Mouse (Mus musculus) hindbrain, embryonic 14.5 days (tissue): ENCODE data around the gene Abhd15. TPM values are rescaled to one million over a fixed set of nuclear protein-coding genes. Genes with fewer than 3 reads are reported as not detected.
A peak's percentile ranks its signal among the peaks of the same experiment; 100 is the strongest.

Source experiments
- ATAC-seq: fragments of 200-750 bp; cut with Nextera tagmentation; 2 replicates; pipeline ENCODE4 v1.8.0; 2017; ENCODE audit warnings: moderate number of reproducible peaks, mild to moderate bottlenecking, moderate TSS enrichment, moderate library complexity; ENCODE audit not compliant: low FRiP score
- DNase-seq: peaks from one replicate; pipeline ENCODE4 v3.0.0-alpha.2; 2015; ENCODE audit warnings: low spot score
- H3K27ac ChIP-seq: fragments of 300-500 bp; sonication (generic); 2 replicates; pipeline ENCODE4 v1.5.1; 2014; ENCODE audit warnings: mild to moderate bottlenecking, moderate library complexity
- H3K27me3 ChIP-seq: fragments of 300-500 bp; sonication (generic); 2 replicates; pipeline ENCODE4 v1.6.1; 2014; ENCODE audit warnings: mild to moderate bottlenecking, low read length, mixed read lengths; ENCODE audit not compliant: control insufficient read depth, insufficient read depth
- H3K36me3 ChIP-seq: fragments of 300-500 bp; sonication (generic); replicated peaks from 2 replicates; pipeline ENCODE4 v1.6.1; 2014; ENCODE audit not compliant: control insufficient read depth, insufficient read depth
- H3K4me1 ChIP-seq: fragments of 300-500 bp; sonication (generic); replicated peaks from 2 replicates; pipeline ENCODE4 v1.6.1; 2014; ENCODE audit warnings: antibody characterized with exemption, low read length, mixed read lengths; ENCODE audit not compliant: control insufficient read depth, insufficient read depth
- H3K4me2 ChIP-seq: fragments of 300-500 bp; sonication (generic); replicated peaks from 2 replicates; pipeline ENCODE4 v1.6.1; 2014; ENCODE audit warnings: mild to moderate bottlenecking, moderate library complexity
- H3K4me3 ChIP-seq: fragments of 300-500 bp; sonication (generic); replicated peaks from 2 replicates; pipeline ENCODE4 v1.5.1; 2014; ENCODE audit warnings: mild to moderate bottlenecking, low read length
- H3K9ac ChIP-seq: fragments of 300-500 bp; sonication (generic); 2 replicates; pipeline ENCODE4 v1.6.1; 2014
- H3K9me3 ChIP-seq: fragments of 300-500 bp; sonication (generic); 2 replicates; pipeline ENCODE4 v1.6.1; 2016; ENCODE audit warnings: low read length; ENCODE audit not compliant: control insufficient read depth
- WGBS: fragments of 180-500 bp; shearing (Covaris S2); extraction: QIAGEN DNeasy Blood & Tissue Kit; methylation state at CpG from one replicate; pipeline ENCODE4 v1.1.7; 2014; 5-methylcytosine and 5-hydroxymethylcytosine counted together
- polyA plus RNA-seq: library from polyadenylated mRNA; unstranded; fragments of >200 nt; fragmentation: Nextera tagmentation; extraction: Ambion mirVana; gene quantifications from 2 replicates; pipeline ENCODE4 v1.2.1, GENCODE M21; 2014

Gene Abhd15
- polyA plus RNA-seq, 1 experiment from 2014 or later, result 2.7 TPM

DNA sequence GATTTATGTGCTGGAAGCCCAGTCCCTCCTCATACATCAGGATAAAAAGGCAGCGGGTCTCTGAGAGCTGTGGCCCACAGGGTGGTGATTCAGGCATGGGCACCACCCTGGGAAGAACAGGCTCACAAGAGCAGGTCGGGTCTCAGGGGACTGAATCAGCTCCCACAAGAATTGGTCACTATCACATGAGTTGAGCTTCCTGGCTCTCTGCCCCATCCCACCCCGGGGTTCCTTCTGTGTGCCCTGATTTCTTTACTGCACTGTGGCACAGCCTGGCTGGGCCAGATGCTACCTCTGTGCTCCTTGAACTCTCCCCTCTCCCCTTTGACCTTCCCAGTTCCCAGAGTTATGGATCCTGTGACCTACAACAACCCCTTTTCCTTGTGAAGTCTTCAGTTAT is 31.9 kb upstream of the Abhd15 start:
- H3K36me3 ChIP-seq, result no peaks in the 10 kb centered on the region

DNA sequence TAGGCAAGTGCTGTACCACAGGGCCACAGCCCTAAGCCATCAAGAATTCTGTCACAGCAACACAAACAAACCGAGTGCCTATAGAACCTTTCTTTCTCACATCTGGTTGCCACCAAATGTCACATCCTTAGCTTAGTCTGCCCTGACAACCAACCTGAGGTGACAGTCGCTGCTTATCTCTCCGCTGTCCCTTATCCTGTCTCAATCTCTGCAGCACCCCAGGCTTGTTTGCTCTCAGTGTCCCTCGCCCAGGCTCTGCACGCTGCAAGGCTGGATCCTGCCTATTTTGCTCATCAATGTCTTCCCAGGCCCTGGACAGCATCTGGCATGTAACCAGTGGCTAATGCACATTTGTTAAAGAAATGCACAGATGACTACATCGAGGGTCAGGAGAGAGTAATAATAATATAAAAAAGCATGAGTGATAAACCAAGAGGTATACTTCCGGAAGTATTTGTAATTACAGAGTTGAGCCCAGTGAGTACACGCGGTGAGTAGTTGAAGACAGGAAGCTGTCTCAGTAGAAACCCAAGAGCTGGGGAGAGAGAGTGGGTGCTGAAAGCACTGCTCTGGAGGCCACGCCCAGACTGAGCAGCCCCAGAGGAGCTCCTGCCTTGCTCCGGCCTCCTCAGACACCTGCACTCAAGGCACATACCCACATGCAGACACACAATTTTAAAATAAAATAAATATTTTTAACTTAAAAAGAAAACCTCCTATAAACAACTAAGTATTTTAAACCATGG is 31.2 kb upstream of the Abhd15 start:
- Histone ChIP-seq H3K9ac (no peak overlapping the region), H3K4me2 (no peak overlapping the region), H3K4me3 (no peak overlapping the region), H3K36me3 (no peaks in the 10 kb centered on the region), H3K27ac (no peak overlapping the region), H3K9me3 (no peaks in the 10 kb centered on the region), H3K4me1 (peaks cover 43% of the 10 kb centered on the region), H3K27me3 (no peaks in the 10 kb centered on the region)
- DNase-seq, result no peak
- 71% methylated on average over 11 of the region's 11 CpGs for WGBS
- no peak for ATAC-seq

More for the DNA sequence above, 31.9 kb upstream of the Abhd15 start:
- ATAC-seq (no peak), DNase-seq (no peak)
- no peak overlapping the region for H3K4me3 ChIP-seq
- no peaks in the 10 kb centered on the region for H3K27me3 ChIP-seq
- no peaks in the 10 kb centered on the region for H3K9me3 ChIP-seq
- 76% methylated on average over 3 of the region's 3 CpGs for WGBS
- H3K4me2 ChIP-seq, result no peak overlapping the region
- H3K4me1 ChIP-seq, result peaks cover 39% of the 10 kb centered on the region
- no peak overlapping the region for H3K27ac ChIP-seq
- H3K9ac ChIP-seq, result no peak overlapping the region

DNA sequence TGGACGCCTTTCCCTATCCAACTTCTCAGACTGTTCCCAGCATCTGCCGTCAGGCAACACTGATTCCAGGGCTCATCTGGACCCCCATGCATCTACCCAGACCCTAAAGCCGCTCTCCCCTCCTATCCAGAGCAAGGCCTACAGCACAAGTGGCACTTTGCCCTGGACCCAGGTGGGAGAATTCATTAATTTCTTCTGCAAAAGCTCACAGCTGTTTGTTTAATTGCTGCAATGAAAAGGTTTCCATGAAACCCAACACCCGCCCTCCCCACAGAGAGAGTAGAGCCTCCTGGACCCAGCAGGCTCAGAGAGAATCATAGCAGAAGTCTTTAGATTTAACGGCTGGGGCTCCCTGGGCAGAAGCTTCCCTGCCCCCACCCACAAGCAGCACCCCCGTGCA is 29.7 kb upstream of the Abhd15 start:
- ATAC-seq, result no peak
- H3K27ac ChIP-seq, result no peak overlapping the region; the same call in 1 of the 2 replicates
- 33% methylated on average over 6 of the region's 6 CpGs for whole genome bisulfite sequencing
- H3K9ac ChIP-seq, result no peak overlapping the region
- no peak for DNase-seq
- peaks cover 46% of the 10 kb centered on the region for H3K4me1 ChIP-seq
- H3K4me3 ChIP-seq, result no peak overlapping the region
- peak overlapping the region; percentile 88 for H3K4me2 ChIP-seq
- H3K36me3 ChIP-seq, result no peaks in the 10 kb centered on the region
- no peaks in the 10 kb centered on the region for H3K27me3 ChIP-seq
- no peaks in the 10 kb centered on the region for H3K9me3 ChIP-seq

DNA sequence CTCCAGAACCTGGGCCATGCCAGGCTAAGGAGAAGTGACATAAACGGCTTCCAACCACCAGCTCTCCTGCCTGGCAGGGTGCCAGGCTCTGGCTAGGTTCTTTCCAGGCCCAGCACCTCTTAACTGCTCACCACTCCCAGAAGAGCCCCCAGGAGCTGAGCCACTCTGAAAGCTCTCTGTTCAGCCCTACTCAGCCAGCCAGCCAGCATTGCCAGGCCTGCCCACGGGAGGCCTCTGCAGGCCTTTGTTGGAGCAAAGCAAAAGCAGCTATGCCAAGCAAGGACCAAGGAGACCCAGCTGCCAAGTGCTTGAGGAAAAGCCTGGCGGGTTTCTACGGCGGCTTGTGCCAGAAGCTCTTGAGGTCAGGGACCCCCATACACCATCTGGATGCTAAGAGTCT is 28.1 kb upstream of the Abhd15 start:
- DNase-seq, result no peak
- peak overlapping the region; percentile 88 for H3K4me2 ChIP-seq
- H3K36me3 ChIP-seq, result no peaks in the 10 kb centered on the region
- H3K9me3 ChIP-seq, result no peaks in the 10 kb centered on the region
- peak overlapping the region; percentile 69 for H3K27ac ChIP-seq
- H3K27me3 ChIP-seq, result no peaks in the 10 kb centered on the region
- peaks cover 62% of the 10 kb centered on the region for H3K4me1 ChIP-seq
- peak overlapping the region; percentile 99 for H3K9ac ChIP-seq
- ATAC-seq, result no peak; the same call in 1 of the 2 replicates
- WGBS, result 37% methylated on average over 5 of the region's 5 CpGs
- peak overlapping the region; percentile 96 for H3K4me3 ChIP-seq

DNA sequence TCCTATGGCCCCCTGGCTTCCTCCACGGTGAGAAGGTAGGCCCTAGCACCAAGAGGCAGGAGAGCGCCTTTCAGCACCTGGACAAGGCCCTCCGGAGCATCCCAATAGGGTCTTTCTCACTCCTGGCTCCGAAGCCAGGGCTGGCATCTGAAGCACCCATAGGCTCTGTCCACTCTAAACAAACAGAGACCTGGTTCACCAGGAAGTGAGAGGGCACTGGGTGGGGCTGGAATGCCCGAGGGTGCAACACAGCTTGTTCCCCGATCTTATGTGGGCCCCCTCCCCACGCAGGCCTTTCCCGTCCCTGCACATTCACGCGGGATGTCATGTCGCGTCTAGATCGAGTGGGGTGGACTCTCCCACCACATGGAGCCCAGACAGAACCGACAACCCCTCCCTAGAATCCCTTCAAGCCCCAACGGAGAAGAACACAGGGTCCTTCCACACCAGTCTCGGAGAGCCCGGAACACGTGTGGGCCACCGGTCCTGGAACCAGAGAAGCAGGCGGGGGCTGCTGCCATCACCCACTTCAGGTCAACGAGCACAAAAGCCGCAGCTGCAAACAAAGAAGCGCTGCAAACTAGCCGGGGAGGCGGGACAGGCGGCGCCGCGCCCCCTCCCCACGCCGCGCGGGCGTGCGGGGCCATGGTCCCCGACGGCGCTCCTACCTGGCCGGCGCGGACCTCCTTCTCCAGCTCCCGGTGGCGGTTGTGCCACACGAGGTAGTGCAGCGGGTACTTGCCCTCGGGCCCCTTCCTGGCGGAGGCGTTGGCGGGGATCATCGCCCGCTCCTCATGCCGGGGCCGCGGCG is 25.9 kb upstream of the Abhd15 start:
- WGBS, result 2% methylated on average over 47 of the region's 55 CpGs
- no peak for DNase-seq

DNA sequence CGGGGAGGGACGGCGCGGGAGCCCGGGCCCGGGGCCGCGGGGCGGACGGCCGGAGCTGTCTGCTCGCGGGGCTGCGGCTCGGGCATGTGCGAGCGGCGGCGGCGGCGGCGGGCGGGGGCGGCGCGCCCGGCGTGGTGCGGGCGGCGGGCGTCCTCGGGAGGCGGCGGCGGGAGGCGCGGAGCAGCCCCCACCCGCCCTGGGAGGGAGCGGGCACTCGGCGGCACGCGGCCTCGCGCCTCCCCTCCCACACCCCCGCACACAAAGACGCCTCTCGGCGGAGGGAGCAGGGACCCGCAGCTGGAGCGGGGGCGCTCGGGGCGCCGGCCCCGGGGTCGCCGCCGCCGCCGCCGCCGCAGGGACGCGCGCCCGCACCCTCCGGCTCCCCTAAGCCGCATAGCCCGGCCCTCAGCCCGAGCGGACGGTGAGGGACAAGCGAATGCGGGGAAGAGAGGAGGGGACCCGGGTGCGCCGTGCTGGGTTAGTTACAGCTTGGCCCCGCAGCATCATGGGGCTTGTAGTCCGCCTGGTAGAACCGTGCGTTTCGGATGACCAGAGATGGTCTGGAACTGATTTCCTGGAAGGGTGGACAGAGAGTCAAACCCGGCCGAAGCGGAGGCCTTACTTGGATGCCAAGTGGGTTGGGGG is 25.2 kb upstream of the Abhd15 start, which contains the start of gene Ankrd13b:
Gene Ankrd13b (minus strand): TSS at position 88 of the 645 bp plus-strand sequence.
- H3K4me3 ChIP-seq, result peak within 1 kb of the TSS; percentile 96
- under 1% methylated on average over 51 of the region's 87 CpGs for WGBS
- no peaks in the 10 kb centered on the region for H3K27me3 ChIP-seq
- peak within 1 kb of the TSS; percentile 92 for H3K27ac ChIP-seq
- H3K4me2 ChIP-seq, result peak within 1 kb of the TSS; percentile 88
- H3K9me3 ChIP-seq, result no peaks in the 10 kb centered on the region
- peak; percentile 82 for DNase-seq
- peak; percentile 49 for ATAC-seq
- H3K36me3 ChIP-seq, result no peaks in the 10 kb centered on the region
- H3K9ac ChIP-seq, result peak within 1 kb of the TSS; percentile 99
- peaks cover 73% of the 10 kb centered on the region for H3K4me1 ChIP-seq

More for the DNA sequence above, 25.9 kb upstream of the Abhd15 start:
- Histone ChIP-seq H3K9ac (peak overlapping the region; percentile 99), H3K4me2 (peak overlapping the region; percentile 88), H3K9me3 (no peaks in the 10 kb centered on the region), H3K36me3 (no peaks in the 10 kb centered on the region), H3K27me3 (no peaks in the 10 kb centered on the region), H3K4me1 (peaks cover 66% of the 10 kb centered on the region), H3K4me3 (peak overlapping the region; percentile 96), H3K27ac (peak overlapping the region; percentile 92)
- ATAC-seq, result no peak

DNA sequence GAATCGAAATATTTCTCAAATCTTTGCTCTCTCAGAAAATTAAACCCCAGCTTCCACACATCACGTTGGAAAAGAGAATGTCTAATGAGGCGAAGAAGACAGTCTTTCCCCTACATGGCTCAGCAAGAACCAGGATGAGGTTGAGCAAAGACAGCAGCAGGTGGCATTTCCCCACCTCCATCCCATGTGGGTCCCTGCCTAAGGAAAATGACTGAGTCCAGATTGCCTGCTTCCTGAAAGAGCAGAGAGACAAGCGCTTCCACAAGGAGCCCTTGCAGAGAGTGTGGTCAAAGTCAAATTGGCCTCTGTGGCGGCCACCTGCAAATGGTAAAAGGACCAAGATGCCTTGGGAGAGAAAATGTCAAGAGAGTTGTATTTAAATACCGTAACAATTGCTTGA is 24.5 kb upstream of the Abhd15 start:
- Histone ChIP-seq H3K4me2 (peak overlapping the region; percentile 88), H3K9me3 (no peaks in the 10 kb centered on the region), H3K4me3 (peak overlapping the region; percentile 96), H3K27ac (peak overlapping the region; percentile 92), H3K9ac (peak overlapping the region; percentile 99), H3K27me3 (no peaks in the 10 kb centered on the region), H3K36me3 (no peaks in the 10 kb centered on the region), H3K4me1 (peaks cover 75% of the 10 kb centered on the region)
- no peak for ATAC-seq
- 71% methylated on average over 6 of the region's 6 CpGs for WGBS
- no peak for DNase-seq

DNA sequence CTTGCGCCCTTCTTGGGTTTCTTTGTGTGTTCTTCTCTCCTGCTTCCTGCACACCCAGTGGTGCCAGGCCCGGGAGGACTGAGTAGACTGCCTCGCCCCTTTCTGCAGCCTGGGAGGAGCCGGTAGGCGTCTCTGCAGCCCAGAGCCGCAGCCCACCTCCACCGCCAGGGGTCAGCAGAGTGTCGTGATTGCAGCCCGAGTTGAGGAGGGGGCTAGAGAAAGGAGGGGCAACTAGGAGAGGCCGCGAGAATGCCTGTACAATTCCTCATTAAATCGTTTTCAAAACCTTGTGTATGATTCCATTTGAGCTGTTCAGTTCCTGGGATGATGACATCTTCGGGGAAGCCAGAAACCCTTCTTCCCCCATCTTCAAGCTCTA is 23.8 kb upstream of the Abhd15 start:
- ATAC-seq, result peak; percentile 67
- peak overlapping the region; percentile 96 for H3K4me3 ChIP-seq
- peak overlapping the region; percentile 88 for H3K27ac ChIP-seq
- H3K4me2 ChIP-seq, result peak overlapping the region; percentile 88
- under 1% methylated on average over 13 of the region's 13 CpGs for WGBS
- H3K9ac ChIP-seq, result peak overlapping the region; percentile 99
- H3K36me3 ChIP-seq, result no peaks in the 10 kb centered on the region
- peaks cover 73% of the 10 kb centered on the region for H3K4me1 ChIP-seq
- H3K9me3 ChIP-seq, result no peaks in the 10 kb centered on the region
- H3K27me3 ChIP-seq, result no peaks in the 10 kb centered on the region
- peak; percentile 98 for DNase-seq
